Mouse (Mus musculus): ENCODE data around the gene Mrpl58. TPM values are rescaled to one million over a fixed set of nuclear protein-coding genes. Genes with fewer than 3 reads are reported as not detected.
A peak's percentile ranks its signal among the peaks of the same experiment; 100 is the strongest.

The Mrpl58 gene
- polyA plus RNA-seq, 1 experiment from 2014 or later = 253 TPM

- Histone ChIP-seq H3K27ac (ENCODE audit: low read depth, low read length) (peak overlapping the region; percentile 23; the same call in 1 of the 2 replicates), H3K9ac (ENCODE audit: low read length) (peak overlapping the region; percentile 10; the same call in 1 of the 2 replicates), H3K36me3 (ENCODE audit: control insufficient read depth, insufficient read depth, low read length) (peaks cover 76% of the 10 kb centered on the region), H3K4me1 (ENCODE audit: control insufficient read depth, insufficient read depth, low read length) (no peaks in the 10 kb centered on the region), H3K4me3 (ENCODE audit: low read depth, low read length) (no peak overlapping the region), H3K9me3 (replicated peaks; ENCODE audit: control insufficient read depth, low read length) (no peaks in the 10 kb centered on the region), H3K27me3 (replicated peaks; ENCODE audit: control insufficient read depth, insufficient read depth, low read length) (no peaks in the 10 kb centered on the region), H3K4me2 (ENCODE audit: low read length) (peak overlapping the region; percentile 27; the same call in 1 of the 2 replicates)
- WGBS = 33% methylated on average over 20 of the region's 20 CpGs
- ATAC-seq (peak; percentile 78), DNase-seq (ENCODE audit: low spot score) (peak; percentile 90)
Measured at GRCm38 (mm10) chr11:115427482-115428331, 24.2 kb downstream of the Mrpl58 start.

GRCm38 (mm10) chr11:115429307-115429706 lies 25.8 kb downstream of the Mrpl58 start:
- no peaks in the 10 kb centered on the region for H3K4me1 ChIP-seq (ENCODE audit: control insufficient read depth, insufficient read depth, low read length)
- DNase-seq (ENCODE audit: low spot score) (no peak), ATAC-seq (no peak)
- H3K27me3 ChIP-seq (replicated peaks; ENCODE audit: control insufficient read depth, insufficient read depth, low read length) = no peaks in the 10 kb centered on the region
- no peak overlapping the region for H3K4me3 ChIP-seq (ENCODE audit: low read depth, low read length)
- WGBS = 84% methylated on average over 7 of the region's 7 CpGs
- H3K9me3 ChIP-seq (replicated peaks; ENCODE audit: control insufficient read depth, low read length) = no peaks in the 10 kb centered on the region
- no peak overlapping the region for H3K9ac ChIP-seq (ENCODE audit: low read length)
- peaks cover 79% of the 10 kb centered on the region for H3K36me3 ChIP-seq (ENCODE audit: control insufficient read depth, insufficient read depth, low read length)
- no peak overlapping the region for H3K27ac ChIP-seq (ENCODE audit: low read depth, low read length)
- no peak overlapping the region for H3K4me2 ChIP-seq (ENCODE audit: low read length)

DNA sequence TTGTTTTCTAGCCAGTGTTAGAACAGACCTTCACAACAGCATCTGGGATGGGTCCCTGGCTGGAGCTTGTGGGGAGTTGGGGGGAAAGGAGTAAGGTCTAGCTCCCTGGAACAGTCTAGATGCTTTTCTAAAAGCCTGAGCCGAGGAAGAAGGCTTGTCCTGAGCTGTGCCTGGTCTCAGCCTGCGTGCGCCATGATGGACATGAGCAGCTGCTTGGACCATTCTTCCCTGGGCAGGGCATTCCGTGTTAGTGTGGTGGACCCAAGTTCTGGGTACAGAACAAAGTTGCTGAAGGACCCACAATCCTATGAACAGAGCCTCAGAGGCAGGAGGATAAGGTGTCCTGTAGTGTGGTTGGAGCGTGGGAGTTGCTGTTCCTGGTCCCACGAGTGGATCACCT lies 27.0 kb downstream of the Mrpl58 start:
- Histone ChIP-seq H3K27me3 (replicated peaks; ENCODE audit: control insufficient read depth, insufficient read depth, low read length) (no peaks in the 10 kb centered on the region), H3K4me2 (ENCODE audit: low read length) (no peak overlapping the region), H3K27ac (ENCODE audit: low read depth, low read length) (no peak overlapping the region), H3K4me1 (ENCODE audit: control insufficient read depth, insufficient read depth, low read length) (no peaks in the 10 kb centered on the region), H3K9ac (ENCODE audit: low read length) (no peak overlapping the region), H3K4me3 (ENCODE audit: low read depth, low read length) (no peak overlapping the region), H3K9me3 (replicated peaks; ENCODE audit: control insufficient read depth, low read length) (no peaks in the 10 kb centered on the region), H3K36me3 (ENCODE audit: control insufficient read depth, insufficient read depth, low read length) (peaks cover 66% of the 10 kb centered on the region)
- ATAC-seq (no peak), DNase-seq (ENCODE audit: low spot score) (no peak)
- WGBS = 94% methylated on average over 6 of the region's 6 CpGs

DNA sequence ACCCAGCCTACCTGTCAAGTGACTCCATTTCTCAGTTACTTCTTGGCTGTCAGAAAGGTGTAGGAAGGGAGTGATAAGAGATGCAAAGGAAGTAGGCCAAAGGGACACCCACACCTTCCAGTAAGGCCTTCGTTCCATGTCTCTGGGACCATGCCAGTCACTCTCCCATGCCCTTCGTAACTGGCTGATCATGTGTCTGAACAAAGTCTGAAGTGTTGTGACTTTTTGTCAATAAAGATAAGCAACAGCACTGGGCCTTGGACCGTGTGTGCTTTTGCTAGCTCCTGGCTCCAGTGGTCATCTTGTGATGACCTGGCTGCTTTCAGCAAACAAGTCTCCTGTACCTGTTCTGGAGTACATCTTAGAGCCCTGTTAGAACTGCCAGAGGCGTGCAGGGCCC lies 29.3 kb downstream of the Mrpl58 start:
- ATAC-seq (no peak), DNase-seq (ENCODE audit: low spot score) (no peak)
- Histone ChIP-seq H3K4me3 (ENCODE audit: low read depth, low read length) (no peak overlapping the region), H3K27ac (ENCODE audit: low read depth, low read length) (no peak overlapping the region), H3K27me3 (replicated peaks; ENCODE audit: control insufficient read depth, insufficient read depth, low read length) (no peaks in the 10 kb centered on the region), H3K4me2 (ENCODE audit: low read length) (no peak overlapping the region), H3K9me3 (replicated peaks; ENCODE audit: control insufficient read depth, low read length) (no peaks in the 10 kb centered on the region), H3K4me1 (ENCODE audit: control insufficient read depth, insufficient read depth, low read length) (peaks cover 3% of the 10 kb centered on the region; the same call in 1 of the 2 replicates), H3K36me3 (ENCODE audit: control insufficient read depth, insufficient read depth, low read length) (peaks cover 47% of the 10 kb centered on the region), H3K9ac (ENCODE audit: low read length) (no peak overlapping the region)
- WGBS = 82% methylated on average over 4 of the region's 4 CpGs

- ATAC-seq = no peak
- Histone ChIP-seq H3K9ac (ENCODE audit: low read length) (no peak overlapping the region), H3K36me3 (ENCODE audit: control insufficient read depth, insufficient read depth, low read length) (peaks cover 46% of the 10 kb centered on the region), H3K4me2 (ENCODE audit: low read length) (no peak overlapping the region), H3K27me3 (replicated peaks; ENCODE audit: control insufficient read depth, insufficient read depth, low read length) (no peaks in the 10 kb centered on the region), H3K4me1 (ENCODE audit: control insufficient read depth, insufficient read depth, low read length) (peaks cover 3% of the 10 kb centered on the region; the same call in 1 of the 2 replicates), H3K4me3 (ENCODE audit: low read depth, low read length) (no peak overlapping the region), H3K9me3 (replicated peaks; ENCODE audit: control insufficient read depth, low read length) (no peaks in the 10 kb centered on the region), H3K27ac (ENCODE audit: low read depth, low read length) (no peak overlapping the region)
- no peak for DNase-seq (ENCODE audit: low spot score)
- 81% methylated on average over 6 of the region's 6 CpGs for WGBS
Measured at GRCm38 (mm10) chr11:115433342-115433741, 29.8 kb downstream of the Mrpl58 start.

DNA sequence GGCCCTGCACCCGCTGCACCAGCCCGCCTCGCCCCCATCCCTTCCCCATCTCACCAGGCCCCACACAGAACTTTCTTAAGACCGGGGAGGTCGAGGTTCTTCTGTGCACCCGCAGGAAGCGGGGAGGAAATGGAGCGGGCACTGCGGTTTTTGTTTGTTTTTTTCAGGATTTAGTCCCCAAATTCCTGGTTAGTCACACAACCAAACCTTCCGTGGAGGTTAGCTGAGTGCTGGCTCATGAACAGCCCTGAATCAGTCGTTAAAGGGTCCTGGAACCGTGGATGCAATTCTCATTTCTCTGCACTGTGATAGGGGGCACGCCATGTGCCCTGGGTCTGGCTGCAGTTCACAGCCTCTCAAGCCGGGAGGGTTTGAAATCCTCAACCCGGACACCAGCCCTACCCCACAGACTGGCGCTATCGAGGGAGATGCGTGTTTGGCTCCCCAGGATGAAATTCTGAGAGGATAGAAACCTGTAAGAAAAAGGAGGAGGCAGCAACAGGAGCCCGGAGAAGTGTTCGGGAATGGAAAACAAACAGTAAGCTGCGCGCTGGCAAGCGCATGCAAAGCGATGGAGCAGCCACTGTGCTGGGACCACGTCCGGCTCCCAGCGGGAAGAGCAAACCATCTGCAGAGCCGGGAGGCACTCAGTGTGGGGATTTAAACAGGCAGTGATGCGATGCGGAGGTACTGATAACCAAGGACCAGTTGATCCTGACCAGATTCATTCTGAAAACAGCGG lies 32.2 kb downstream of the Mrpl58 start:
- Histone ChIP-seq H3K9me3 (replicated peaks; ENCODE audit: control insufficient read depth, low read length) (no peaks in the 10 kb centered on the region), H3K9ac (ENCODE audit: low read length) (peak overlapping the region; percentile 38; the same call in 1 of the 2 replicates), H3K27me3 (replicated peaks; ENCODE audit: control insufficient read depth, insufficient read depth, low read length) (no peaks in the 10 kb centered on the region), H3K4me2 (ENCODE audit: low read length) (peak overlapping the region; percentile 56), H3K36me3 (ENCODE audit: control insufficient read depth, insufficient read depth, low read length) (peaks cover 25% of the 10 kb centered on the region), H3K27ac (ENCODE audit: low read depth, low read length) (no peak overlapping the region), H3K4me1 (ENCODE audit: control insufficient read depth, insufficient read depth, low read length) (peaks cover 3% of the 10 kb centered on the region; the same call in 1 of the 2 replicates), H3K4me3 (ENCODE audit: low read depth, low read length) (peak overlapping the region; percentile 21; the same call in 1 of the 2 replicates)
- WGBS = 9% methylated on average over 31 of the region's 31 CpGs
- DNase-seq (ENCODE audit: low spot score) (peak; percentile 72), ATAC-seq (peak; percentile 61; the same call in 1 of the 2 replicates)

DNA sequence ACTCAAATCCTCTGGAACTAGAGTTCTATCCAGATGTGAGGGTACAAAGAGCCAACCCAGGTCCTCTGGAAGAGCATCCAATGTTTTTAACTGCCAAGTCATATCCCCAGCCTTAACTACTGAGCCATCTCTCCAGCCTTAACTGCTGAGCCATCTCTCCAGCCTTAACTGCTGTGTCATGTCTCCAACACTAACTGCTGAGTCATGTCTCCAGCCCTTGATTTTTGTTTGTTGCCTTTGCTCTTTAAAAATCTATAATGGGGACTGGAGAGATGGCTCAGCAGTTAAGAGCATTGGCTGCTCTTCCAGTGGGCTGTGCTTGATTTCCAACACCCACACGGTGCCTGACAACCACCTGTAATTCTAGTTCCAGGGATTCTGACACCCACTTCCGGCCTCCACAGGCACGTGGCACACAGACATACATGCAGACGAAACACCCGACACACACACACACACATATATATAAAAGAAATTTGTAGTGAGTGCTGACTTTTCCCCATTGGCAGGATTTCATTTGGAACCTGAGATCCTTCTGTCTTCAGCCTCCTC lies 34.1 kb downstream of the Mrpl58 start:
- DNase-seq (ENCODE audit: low spot score) (no peak), ATAC-seq (no peak)
- peaks cover 7% of the 10 kb centered on the region for H3K36me3 ChIP-seq (ENCODE audit: control insufficient read depth, insufficient read depth, low read length)
- H3K4me2 ChIP-seq (ENCODE audit: low read length) = no peak overlapping the region
- no peaks in the 10 kb centered on the region for H3K9me3 ChIP-seq (replicated peaks; ENCODE audit: control insufficient read depth, low read length)
- no peak overlapping the region for H3K4me3 ChIP-seq (ENCODE audit: low read depth, low read length)
- H3K27me3 ChIP-seq (replicated peaks; ENCODE audit: control insufficient read depth, insufficient read depth, low read length) = no peaks in the 10 kb centered on the region
- WGBS = 81% methylated on average over 5 of the region's 5 CpGs
- H3K9ac ChIP-seq (ENCODE audit: low read length) = no peak overlapping the region
- H3K27ac ChIP-seq (ENCODE audit: low read depth, low read length) = no peak overlapping the region
- H3K4me1 ChIP-seq (ENCODE audit: control insufficient read depth, insufficient read depth, low read length) = peaks cover 3% of the 10 kb centered on the region; the same call in 1 of the 2 replicates

DNA sequence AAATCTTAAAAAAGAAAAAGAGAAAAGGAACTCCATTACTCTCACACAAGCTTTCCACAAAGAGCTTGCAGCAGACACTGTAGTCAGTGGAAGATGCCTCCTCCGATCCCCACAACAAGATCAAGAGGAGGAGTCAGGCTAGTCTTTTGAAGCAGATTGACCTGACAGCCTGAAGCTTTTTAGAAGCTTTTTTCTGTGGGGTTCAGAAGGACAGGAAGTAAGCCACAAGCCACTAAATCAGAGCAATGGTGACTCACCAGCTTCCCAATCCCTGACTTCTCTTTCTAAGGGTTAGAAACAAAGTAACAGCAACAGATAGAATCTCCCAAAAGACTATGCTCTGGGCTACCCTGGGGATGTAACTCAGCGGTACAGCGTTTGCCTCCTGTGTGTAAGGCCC lies 35.8 kb downstream of the Mrpl58 start:
- Histone ChIP-seq H3K4me2 (ENCODE audit: low read length) (no peak overlapping the region), H3K27ac (ENCODE audit: low read depth, low read length) (no peak overlapping the region), H3K4me3 (ENCODE audit: low read depth, low read length) (no peak overlapping the region), H3K4me1 (ENCODE audit: control insufficient read depth, insufficient read depth, low read length) (peaks cover 3% of the 10 kb centered on the region; the same call in 1 of the 2 replicates), H3K9me3 (replicated peaks; ENCODE audit: control insufficient read depth, low read length) (no peaks in the 10 kb centered on the region), H3K9ac (ENCODE audit: low read length) (no peak overlapping the region), H3K27me3 (replicated peaks; ENCODE audit: control insufficient read depth, insufficient read depth, low read length) (no peaks in the 10 kb centered on the region), H3K36me3 (ENCODE audit: control insufficient read depth, insufficient read depth, low read length) (no peaks in the 10 kb centered on the region)
- DNase-seq (ENCODE audit: low spot score) = no peak
- no peak for ATAC-seq
- 92% methylated on average over 3 of the region's 3 CpGs for WGBS
